Mouse (Mus musculus) lung, adult 2 months (tissue): Measurements from ENCODE around the gene Fbxo6. TPM values are rescaled to one million over a fixed set of nuclear protein-coding genes. Genes with fewer than 3 reads are reported as not detected.
"Not testable (repeated sequence)": the region's sequence is repeated elsewhere in the genome, so short reads cannot be mapped to it uniquely, and the experiment has no call there.

Experiments
- DNase-seq: peaks from one replicate; pipeline ENCODE4 v3.0.0; 2022
- H3K4me1 ChIP-seq: fragments of 200-500 bp; 2 replicates; pipeline ENCODE4 v1.6.1; 2011; ENCODE audit warnings: low read length; ENCODE audit not compliant: control insufficient read depth, insufficient read depth
- H3K4me3 ChIP-seq: fragments of 200-500 bp; replicated peaks from 2 replicates; pipeline ENCODE3; 2011; ENCODE audit warnings: low read depth, mild to moderate bottlenecking, control low read depth, low read length; ENCODE audit errors: extremely low read depth
- CTCF ChIP-seq: fragments of 200-500 bp; IDR thresholded peaks from 2 replicates; pipeline ENCODE4 v1.5.1; 2011; ENCODE audit warnings: mild to moderate bottlenecking, low read length, control low read depth; ENCODE audit not compliant: insufficient read depth
- POLR2A ChIP-seq: fragments of 200-500 bp; IDR thresholded peaks from 2 replicates; pipeline ENCODE4 v1.6.1; 2011; ENCODE audit warnings: low read depth, mild to moderate bottlenecking, control low read depth, low read length, borderline replicate concordance; ENCODE audit errors: extremely low read depth
- WGBS: fragments of 180-500 bp; shearing (Covaris S2); methylation state at CpG from one replicate; pipeline ENCODE4 v1.1.7; 2018; 5-methylcytosine and 5-hydroxymethylcytosine counted together
- polyA plus RNA-seq: library from polyadenylated mRNA; depleted of rRNA; stranded (reverse); fragments of >200 nt; gene quantifications from 2 replicates; pipeline ENCODE4 v1.2.3, GENCODE M21; 2012; rRNA removed

Fbxo6 gene
- 64.5 and 84.4 TPM in 2 replicates for polyA plus RNA-seq

GRCm38 (mm10) chr4:148151267-148152168 lies at the start of gene Fbxo6:
Gene Fbxo6 (minus strand): TSS chr4:148152140.
- WGBS: under 1% methylated on average over 59 of the region's 67 CpGs
- peak within 1 kb of the TSS; percentile 94 for H3K4me3 ChIP-seq
- peak; percentile 89 for DNase-seq
- TF ChIP-seq POLR2A: peak; percentile 42; the same call in 1 of the 2 replicates
- peak; percentile 41 for TF ChIP-seq CTCF
- peaks cover 5% of the 10 kb centered on the region; the same call in 1 of the 2 replicates for H3K4me1 ChIP-seq

- no peak overlapping the region for H3K4me3 ChIP-seq
- no peak for TF ChIP-seq CTCF
- no peak for TF ChIP-seq POLR2A
- 58% methylated on average over 10 of the region's 10 CpGs for WGBS
- no peaks in the 10 kb centered on the region for H3K4me1 ChIP-seq
- DNase-seq: no peak
These were observed 46.8 kb upstream of the Fbxo6 start for GRCm38 (mm10) chr4:148198721-148199120.

GRCm38 (mm10) chr4:148194400-148194799 lies 42.5 kb upstream of the Fbxo6 start:
- no peak for DNase-seq
- Histone ChIP-seq H3K4me3 (no peak overlapping the region), H3K4me1 (no peaks in the 10 kb centered on the region)
- TF ChIP-seq POLR2A (no peak), CTCF (no peak)

- H3K4me1 ChIP-seq: no peaks in the 10 kb centered on the region
- no peak for TF ChIP-seq CTCF
- DNase-seq: no peak
- WGBS: 30% methylated on average over 11 of the region's 11 CpGs
- no peak overlapping the region for H3K4me3 ChIP-seq
These were observed 40.8 kb upstream of the Fbxo6 start for GRCm38 (mm10) chr4:148192707-148193245.

- WGBS: 93% methylated on average over 1 of the region's 1 CpGs
- not testable (repeated sequence) for H3K4me3 ChIP-seq, DNase-seq, H3K4me1 ChIP-seq
These were observed 36.8 kb upstream of the Fbxo6 start for GRCm38 (mm10) chr4:148188767-148189166.

- WGBS: 63% methylated on average over 4 of the region's 4 CpGs
- TF ChIP-seq POLR2A (no peak), CTCF (no peak)
- no peak overlapping the region for H3K4me3 ChIP-seq
- no peaks in the 10 kb centered on the region for H3K4me1 ChIP-seq
- DNase-seq: no peak
These were observed 33.9 kb upstream of the Fbxo6 start for GRCm38 (mm10) chr4:148185819-148186218.

- H3K4me3 ChIP-seq: no peak overlapping the region
- DNase-seq: no peak
- TF ChIP-seq CTCF: no peak
- TF ChIP-seq POLR2A: no peak
- WGBS: 73% methylated on average over 9 of the region's 9 CpGs
- H3K4me1 ChIP-seq: no peaks in the 10 kb centered on the region
These were observed 32.6 kb upstream of the Fbxo6 start for GRCm38 (mm10) chr4:148184564-148184963.

GRCm38 (mm10) chr4:148182363-148182762 lies 30.4 kb upstream of the Fbxo6 start:
- no peak overlapping the region for H3K4me3 ChIP-seq
- TF ChIP-seq CTCF: no peak
- no peak for TF ChIP-seq POLR2A
- WGBS: 29% methylated on average over 8 of the region's 8 CpGs
- no peak for DNase-seq
- no peaks in the 10 kb centered on the region for H3K4me1 ChIP-seq

- TF ChIP-seq POLR2A (no peak), CTCF (no peak)
- no peaks in the 10 kb centered on the region for H3K4me1 ChIP-seq
- DNase-seq: no peak
- WGBS: 79% methylated on average over 12 of the region's 12 CpGs
- no peak overlapping the region for H3K4me3 ChIP-seq
These were observed 29.5 kb upstream of the Fbxo6 start for GRCm38 (mm10) chr4:148181483-148181882.

GRCm38 (mm10) chr4:148177716-148178115 lies 25.8 kb upstream of the Fbxo6 start:
- TF ChIP-seq POLR2A (no peak), CTCF (no peak)
- DNase-seq: no peak
- Histone ChIP-seq H3K4me1 (no peaks in the 10 kb centered on the region), H3K4me3 (no peak overlapping the region)

- H3K4me3 ChIP-seq, H3K4me1 ChIP-seq, DNase-seq: not testable (repeated sequence)
- WGBS: 24% methylated on average over 5 of the region's 6 CpGs
These were observed 24.7 kb upstream of the Fbxo6 start for GRCm38 (mm10) chr4:148176603-148177002.
